Mouse (Mus musculus) forebrain, embryonic 12.5 days (tissue): Measurements from ENCODE around the gene Slc39a11. TPM values are rescaled to one million over a fixed set of nuclear protein-coding genes. Genes with fewer than 3 reads are reported as not detected.

Experiments used
- ATAC-seq: fragments of 200-750 bp; cut with Nextera tagmentation; 2 replicates; pipeline ENCODE4 v1.8.0; 2017; ENCODE audit warnings: moderate TSS enrichment; ENCODE audit not compliant: low FRiP score
- H3K27ac ChIP-seq: fragments of 300-500 bp; sonication (generic); 2 replicates; pipeline ENCODE4 v1.5.1; 2016; ENCODE audit warnings: mild to moderate bottlenecking
- H3K27me3 ChIP-seq: fragments of 300-500 bp; sonication (generic); 2 replicates; pipeline ENCODE4 v1.6.1; 2016; ENCODE audit warnings: mild to moderate bottlenecking
- H3K36me3 ChIP-seq: fragments of 300-500 bp; sonication (generic); replicated peaks from 2 replicates; pipeline ENCODE4 v1.6.1; 2016; ENCODE audit warnings: mild to moderate bottlenecking
- H3K4me1 ChIP-seq: fragments of 300-500 bp; sonication (generic); 2 replicates; pipeline ENCODE4 v1.6.1; 2016
- H3K4me2 ChIP-seq: fragments of 300-500 bp; sonication (generic); 2 replicates; pipeline ENCODE4 v1.6.1; 2016; ENCODE audit warnings: mild to moderate bottlenecking, moderate library complexity
- H3K4me3 ChIP-seq: fragments of 300-500 bp; sonication (generic); replicated peaks from 2 replicates; pipeline ENCODE4 v1.5.1; 2016; ENCODE audit warnings: mild to moderate bottlenecking
- H3K9ac ChIP-seq: fragments of 300-500 bp; sonication (generic); 2 replicates; pipeline ENCODE4 v1.6.1; 2016; ENCODE audit warnings: mild to moderate bottlenecking
- H3K9me3 ChIP-seq: fragments of 300-500 bp; sonication (generic); 2 replicates; pipeline ENCODE4 v1.6.1; 2016
- WGBS: fragments of 180-500 bp; shearing (Covaris S2); methylation state at CpG from one replicate; pipeline ENCODE4 v1.1.7; 2016; 5-methylcytosine and 5-hydroxymethylcytosine counted together
- polyA plus RNA-seq: library from polyadenylated mRNA; unstranded; fragments of >200 nt; fragmentation: Nextera tagmentation; extraction: Ambion mirVana; gene quantifications from 2 replicates; pipeline ENCODE4 v1.2.1, GENCODE M21; 2016

The Slc39a11 gene
- polyA plus RNA-seq, 1 experiment from 2014 or later = 25.1 TPM

GRCm38 (mm10) chr11:113522726-113523125 lies 127.2 kb downstream of the Slc39a11 start:
- 0 out of 2 replicates have a peak overlapping the region, but pooled peaks have one; percentile 50 for H3K27ac ChIP-seq
- ATAC-seq = no peak

GRCm38 (mm10) chr11:113521469-113522190 lies 128.2 kb downstream of the Slc39a11 start:
- Histone ChIP-seq H3K27ac (peak overlapping the region; percentile 76), H3K9ac (no peak overlapping the region), H3K4me1 (peaks cover 34% of the 10 kb centered on the region), H3K4me3 (no peak overlapping the region), H3K4me2 (no peak overlapping the region), H3K27me3 (no peaks in the 10 kb centered on the region), H3K36me3 (no peaks in the 10 kb centered on the region), H3K9me3 (no peaks in the 10 kb centered on the region)
- 70% methylated on average over 20 of the region's 20 CpGs for WGBS
- 0 out of 2 replicates have a peak, but pooled peaks have one; percentile 16 for ATAC-seq

More at GRCm38 (mm10) chr11:113522726-113523125, 127.2 kb downstream of the Slc39a11 start:
- Histone ChIP-seq H3K9me3 (no peaks in the 10 kb centered on the region), H3K4me1 (peaks cover 34% of the 10 kb centered on the region), H3K4me3 (no peak overlapping the region), H3K27me3 (no peaks in the 10 kb centered on the region), H3K4me2 (no peak overlapping the region), H3K9ac (no peak overlapping the region), H3K36me3 (no peaks in the 10 kb centered on the region)
- WGBS = 78% methylated on average over 4 of the region's 4 CpGs

GRCm38 (mm10) chr11:113520851-113521461 lies 128.9 kb downstream of the Slc39a11 start:
- Histone ChIP-seq H3K4me1 (peaks cover 34% of the 10 kb centered on the region), H3K9ac (no peak overlapping the region; the same call in 1 of the 2 replicates)

GRCm38 (mm10) chr11:113520373-113520772 lies 129.5 kb downstream of the Slc39a11 start:
- no peaks in the 10 kb centered on the region for H3K27me3 ChIP-seq
- no peak overlapping the region for H3K9ac ChIP-seq
- no peaks in the 10 kb centered on the region for H3K9me3 ChIP-seq
- ATAC-seq = no peak; the same call in 1 of the 2 replicates
- no peak overlapping the region for H3K4me2 ChIP-seq
- no peaks in the 10 kb centered on the region for H3K36me3 ChIP-seq
- WGBS = 65% methylated on average over 8 of the region's 8 CpGs
- peak overlapping the region; percentile 76 for H3K27ac ChIP-seq
- H3K4me1 ChIP-seq = peaks cover 34% of the 10 kb centered on the region
- H3K4me3 ChIP-seq = no peak overlapping the region

More at GRCm38 (mm10) chr11:113520851-113521461, 128.9 kb downstream of the Slc39a11 start:
- peak overlapping the region; percentile 76 for H3K27ac ChIP-seq
- 44% methylated on average over 17 of the region's 17 CpGs for WGBS
- no peaks in the 10 kb centered on the region for H3K36me3 ChIP-seq
- ATAC-seq = peak; percentile 37
- H3K4me3 ChIP-seq = no peak overlapping the region
- H3K4me2 ChIP-seq = no peak overlapping the region
- no peaks in the 10 kb centered on the region for H3K9me3 ChIP-seq
- H3K27me3 ChIP-seq = no peaks in the 10 kb centered on the region

GRCm38 (mm10) chr11:113519973-113520372 lies 129.9 kb downstream of the Slc39a11 start:
- 79% methylated on average over 7 of the region's 7 CpGs for WGBS
- no peak for ATAC-seq
- Histone ChIP-seq H3K27me3 (no peaks in the 10 kb centered on the region), H3K9ac (no peak overlapping the region), H3K4me2 (no peak overlapping the region), H3K36me3 (no peaks in the 10 kb centered on the region), H3K27ac (peak overlapping the region; percentile 76), H3K4me3 (no peak overlapping the region), H3K9me3 (no peaks in the 10 kb centered on the region), H3K4me1 (peaks cover 34% of the 10 kb centered on the region)

- Histone ChIP-seq H3K4me1 (peaks cover 34% of the 10 kb centered on the region), H3K27ac (no peak overlapping the region), H3K9ac (no peak overlapping the region), H3K9me3 (no peaks in the 10 kb centered on the region), H3K4me3 (no peak overlapping the region), H3K36me3 (no peaks in the 10 kb centered on the region), H3K4me2 (no peak overlapping the region), H3K27me3 (no peaks in the 10 kb centered on the region)
- ATAC-seq = no peak
- WGBS = 82% methylated on average over 7 of the region's 7 CpGs
Measured at GRCm38 (mm10) chr11:113518176-113518575, 131.7 kb downstream of the Slc39a11 start.

- 84% methylated on average over 10 of the region's 10 CpGs for WGBS
- ATAC-seq = no peak
- Histone ChIP-seq H3K27ac (no peak overlapping the region), H3K4me1 (peaks cover 27% of the 10 kb centered on the region), H3K4me2 (no peak overlapping the region), H3K9ac (no peak overlapping the region), H3K4me3 (no peak overlapping the region), H3K9me3 (no peaks in the 10 kb centered on the region), H3K36me3 (no peaks in the 10 kb centered on the region), H3K27me3 (no peaks in the 10 kb centered on the region)
Measured at GRCm38 (mm10) chr11:113516156-113516555, 133.7 kb downstream of the Slc39a11 start.

- WGBS = 73% methylated on average over 10 of the region's 10 CpGs
- ATAC-seq = no peak
- Histone ChIP-seq H3K4me3 (no peak overlapping the region), H3K4me1 (peaks cover 18% of the 10 kb centered on the region), H3K36me3 (no peaks in the 10 kb centered on the region), H3K27ac (no peak overlapping the region), H3K4me2 (no peak overlapping the region), H3K9ac (no peak overlapping the region), H3K9me3 (no peaks in the 10 kb centered on the region), H3K27me3 (no peaks in the 10 kb centered on the region)
Measured at GRCm38 (mm10) chr11:113512976-113513375, 136.9 kb downstream of the Slc39a11 start.

GRCm38 (mm10) chr11:113512150-113512549 lies 137.7 kb downstream of the Slc39a11 start:
- H3K36me3 ChIP-seq = no peaks in the 10 kb centered on the region
- no peak overlapping the region for H3K27ac ChIP-seq
- no peaks in the 10 kb centered on the region for H3K27me3 ChIP-seq
- no peak overlapping the region for H3K9ac ChIP-seq
- H3K9me3 ChIP-seq = no peaks in the 10 kb centered on the region
- no peak for ATAC-seq
- no peak overlapping the region for H3K4me3 ChIP-seq
- H3K4me1 ChIP-seq = peaks cover 23% of the 10 kb centered on the region
- no peak overlapping the region for H3K4me2 ChIP-seq
- 89% methylated on average over 7 of the region's 7 CpGs for WGBS

GRCm38 (mm10) chr11:113510969-113511625 lies 138.8 kb downstream of the Slc39a11 start:
- WGBS = 92% methylated on average over 11 of the region's 11 CpGs
- H3K27me3 ChIP-seq = no peaks in the 10 kb centered on the region
- no peak overlapping the region for H3K4me3 ChIP-seq
- no peaks in the 10 kb centered on the region for H3K36me3 ChIP-seq
- peaks cover 23% of the 10 kb centered on the region for H3K4me1 ChIP-seq
- ATAC-seq = no peak; the same call in 1 of the 2 replicates
- H3K9ac ChIP-seq = no peak overlapping the region
- no peak overlapping the region for H3K27ac ChIP-seq
- no peaks in the 10 kb centered on the region for H3K9me3 ChIP-seq
- no peak overlapping the region for H3K4me2 ChIP-seq

GRCm38 (mm10) chr11:113510249-113510648 lies 139.6 kb downstream of the Slc39a11 start:
- Histone ChIP-seq H3K9me3 (no peaks in the 10 kb centered on the region), H3K9ac (no peak overlapping the region), H3K4me2 (no peak overlapping the region), H3K27ac (no peak overlapping the region), H3K4me1 (peaks cover 23% of the 10 kb centered on the region), H3K27me3 (no peaks in the 10 kb centered on the region), H3K36me3 (no peaks in the 10 kb centered on the region), H3K4me3 (no peak overlapping the region)
- 75% methylated on average over 7 of the region's 7 CpGs for whole genome bisulfite sequencing
- no peak for ATAC-seq

GRCm38 (mm10) chr11:113507716-113508480 lies 142.0 kb downstream of the Slc39a11 start:
- Histone ChIP-seq H3K4me2 (no peak overlapping the region), H3K4me1 (peaks cover 23% of the 10 kb centered on the region), H3K9me3 (no peaks in the 10 kb centered on the region), H3K36me3 (no peaks in the 10 kb centered on the region), H3K27ac (0 out of 2 replicates have a peak overlapping the region, but pooled peaks have one; percentile 42), H3K9ac (no peak overlapping the region), H3K27me3 (no peaks in the 10 kb centered on the region), H3K4me3 (no peak overlapping the region)
- 41% methylated on average over 11 of the region's 11 CpGs for WGBS
- no peak for ATAC-seq
